Mouse (Mus musculus) spleen, adult 2 months (tissue): ENCODE measurements around the gene Trmo.

Source experiments
- CTCF ChIP-seq: fragments of 200-500 bp; IDR thresholded peaks from 2 replicates; pipeline ENCODE4 v1.5.1; 2011; ENCODE audit warnings: mild to moderate bottlenecking, inconsistent platforms; ENCODE audit not compliant: insufficient read depth, insufficient read length, insufficient replicate concordance; ENCODE audit errors: extremely low read depth
- POLR2A ChIP-seq: fragments of 200-500 bp; IDR thresholded peaks from 2 replicates; pipeline ENCODE4 v1.6.1; 2011; ENCODE audit warnings: low read depth, low read length, inconsistent platforms

DNA sequence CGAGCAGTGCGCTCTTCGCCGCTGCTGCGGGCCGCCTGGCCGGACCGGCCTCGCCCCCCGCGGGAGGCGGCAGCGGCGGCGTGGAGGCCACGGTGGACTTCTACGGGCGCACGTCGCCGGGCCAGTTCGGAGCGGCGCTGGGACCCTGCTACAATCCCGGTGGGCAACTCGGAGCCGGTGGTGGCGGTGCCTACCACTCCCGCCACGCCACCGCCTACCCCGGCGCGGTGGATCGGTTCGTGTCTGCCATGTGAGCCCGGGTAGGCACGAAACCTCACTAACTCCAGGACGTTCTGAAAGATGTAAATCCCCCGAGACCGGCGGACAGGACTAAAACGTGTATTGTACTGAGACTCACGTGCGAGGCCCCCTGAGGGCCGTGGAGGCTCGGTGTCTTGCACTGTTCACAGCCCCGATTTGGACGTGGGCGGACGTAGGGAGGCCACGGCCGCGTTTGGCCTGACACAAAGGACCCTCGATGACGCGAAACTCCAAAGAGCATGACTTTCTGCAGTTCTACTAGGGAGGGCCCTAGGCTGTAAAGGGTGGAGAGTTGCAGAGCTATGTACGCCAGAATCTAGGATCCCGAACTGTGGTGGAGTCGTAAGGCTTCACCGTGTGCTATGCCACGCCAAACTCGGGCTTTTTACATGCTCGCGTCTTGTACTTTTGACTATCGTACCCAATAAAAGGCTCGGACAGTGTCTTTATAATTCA, 44.0 kb downstream of the Trmo start:
- TF ChIP-seq CTCF = no peak
- no peak for TF ChIP-seq POLR2A
